Mouse (Mus musculus) erythroid progenitor cell, adult 5-6 weeks (primary cell): ENCODE measurements around the gene Olfr723. TPM values are rescaled to one million over a fixed set of nuclear protein-coding genes. Genes with fewer than 3 reads are reported as not detected.
"Not testable (repeated sequence)": the region's sequence is repeated elsewhere in the genome, so short reads cannot be mapped to it uniquely, and the experiment has no call there.

Source experiments
- ATAC-seq: replicated peaks from 2 replicates; pipeline ENCODE4 v1.8.0; 2016; ENCODE audit warnings: moderate number of reproducible peaks, mild to moderate bottlenecking, moderate TSS enrichment, inconsistent platforms; ENCODE audit not compliant: poor library complexity, low FRiP score, severe bottlenecking
- total RNA-seq, 2 experiments: library from RNA; stranded (forward) in 1 of 2; stranded (reverse) in 1 of 2; fragments of 150-400 nt in 1 of 2; fragments of 186-747, 209-891 nt in 1 of 2; gene quantifications; 2 replicates each; pipeline versions ENCODE4 v1.2.3 to v1.2.4; 2015 to 2017; ENCODE audit warnings: low replicate concordance in 2 of 2

Olfr723 gene
- total RNA-seq (2015; ENCODE audit: low replicate concordance) = not detected in 2 replicates
- not detected in 2 replicates for total RNA-seq (2017; ENCODE audit: low replicate concordance)

GRCm38 (mm10) chr14:49931687-49932086, at the start of gene Olfr723:
Olfr723 (minus strand) TSS chr14:49931787.
- ATAC-seq = not testable (repeated sequence)

GRCm38 (mm10) chr14:49963174-49963573, 31.6 kb upstream of the Olfr723 start, which contains the start of gene Olfr724:
Olfr724 (minus strand) TSS chr14:49963274.
- not testable (repeated sequence) for ATAC-seq

GRCm38 (mm10) chr14:49955890-49956289, 24.3 kb upstream of the Olfr723 start:
- ATAC-seq = no peak

DNA sequence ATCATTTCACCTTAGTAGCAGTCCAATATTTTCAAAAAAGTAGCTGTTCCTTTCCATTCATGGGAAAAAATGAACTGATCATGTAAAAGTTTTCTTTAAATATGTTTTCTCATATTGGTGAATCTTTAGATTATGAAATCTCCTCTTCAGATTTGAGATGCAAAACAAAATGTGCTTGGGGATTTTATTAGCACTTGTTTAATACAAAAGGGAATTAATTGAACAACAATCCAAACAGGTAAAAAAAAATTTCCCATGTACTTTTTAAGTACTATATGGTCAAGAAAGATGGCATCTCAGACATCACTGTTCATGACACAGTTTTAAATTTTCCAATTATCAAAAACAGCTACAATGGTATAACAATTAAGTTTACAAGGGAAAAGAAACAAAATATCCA, 29.7 kb downstream of the Olfr723 start, which contains the start of gene Olfr722:
Gene Olfr722, minus strand, starts transcription at position 101 of the 400 bp plus-strand sequence.
- ATAC-seq = no peak

Other genes with a start within 250 kb of the Olfr723 start
- not detected in 2 replicates for gene Armh4, start 148.4 kb downstream of the Olfr723 start, total RNA-seq (2015; ENCODE audit: low replicate concordance)
- gene Armh4, start 148.4 kb downstream of the Olfr723 start, total RNA-seq (2017; ENCODE audit: low replicate concordance) = not detected in 2 replicates
- gene Olfr722, start 29.8 kb downstream of the Olfr723 start, total RNA-seq (2015; ENCODE audit: low replicate concordance) = not detected in 2 replicates
- not detected in 2 replicates for gene Olfr722, start 29.8 kb downstream of the Olfr723 start, total RNA-seq (2017; ENCODE audit: low replicate concordance)
- gene Olfr724, start 31.5 kb upstream of the Olfr723 start, total RNA-seq (2015; ENCODE audit: low replicate concordance) = not detected in 2 replicates
- not detected in 2 replicates for gene Olfr724, start 31.5 kb upstream of the Olfr723 start, total RNA-seq (2017; ENCODE audit: low replicate concordance)
- not detected in 2 replicates for gene Olfr725, start 108.6 kb upstream of the Olfr723 start, total RNA-seq (2015; ENCODE audit: low replicate concordance)
- not detected in 2 replicates for gene Olfr725, start 108.6 kb upstream of the Olfr723 start, total RNA-seq (2017; ENCODE audit: low replicate concordance)
- gene Olfr726, start 159.2 kb upstream of the Olfr723 start, total RNA-seq (2015; ENCODE audit: low replicate concordance) = not detected in 2 replicates
- not detected in 2 replicates for gene Olfr726, start 159.2 kb upstream of the Olfr723 start, total RNA-seq (2017; ENCODE audit: low replicate concordance)
- not detected in 2 replicates for gene Olfr727, start 191.4 kb upstream of the Olfr723 start, total RNA-seq (2015; ENCODE audit: low replicate concordance)
- not detected in 2 replicates for gene Olfr727, start 191.4 kb upstream of the Olfr723 start, total RNA-seq (2017; ENCODE audit: low replicate concordance)
- gene Olfr728, start 210.9 kb upstream of the Olfr723 start, total RNA-seq (2015; ENCODE audit: low replicate concordance) = not detected in 2 replicates
- gene Olfr728, start 210.9 kb upstream of the Olfr723 start, total RNA-seq (2017; ENCODE audit: low replicate concordance) = not detected in 2 replicates
- not detected in 2 replicates for gene Olfr729, start 221.1 kb upstream of the Olfr723 start, total RNA-seq (2015; ENCODE audit: low replicate concordance)
- not detected in 2 replicates for gene Olfr729, start 221.1 kb upstream of the Olfr723 start, total RNA-seq (2017; ENCODE audit: low replicate concordance)